Mouse (Mus musculus) hindbrain, postnatal 0 days (tissue): ENCODE data around the gene Cars2. TPM values are rescaled to one million over a fixed set of nuclear protein-coding genes. Genes with fewer than 3 reads are reported as not detected.
"Not testable (repeated sequence)": the region's sequence is repeated elsewhere in the genome, so short reads cannot be mapped to it uniquely, and the experiment has no call there.

Experiments
- ATAC-seq: fragments of 200-750 bp; cut with Nextera tagmentation; 2 replicates; pipeline ENCODE4 v1.8.0; 2017; ENCODE audit warnings: mild to moderate bottlenecking, moderate TSS enrichment, moderate library complexity
- DNase-seq: peaks from one replicate; pipeline ENCODE4 v3.0.0-alpha.2; 2015; ENCODE audit warnings: low spot score
- H3K27ac ChIP-seq: fragments of 300-500 bp; sonication (generic); 2 replicates; pipeline ENCODE4 v1.5.1; 2014; ENCODE audit warnings: mild to moderate bottlenecking
- H3K27me3 ChIP-seq: fragments of 300-500 bp; sonication (generic); 2 replicates; pipeline ENCODE4 v1.6.1; 2014; ENCODE audit warnings: low read length, mixed read lengths; ENCODE audit not compliant: insufficient read depth
- H3K36me3 ChIP-seq: fragments of 300-500 bp; sonication (generic); 2 replicates; pipeline ENCODE4 v1.6.1; 2014; ENCODE audit warnings: low read length, mixed read lengths; ENCODE audit not compliant: insufficient read depth
- H3K4me1 ChIP-seq: fragments of 300-500 bp; sonication (generic); 2 replicates; pipeline ENCODE4 v1.6.1; 2014; ENCODE audit warnings: antibody characterized with exemption, low read length, mixed read lengths; ENCODE audit not compliant: insufficient read depth
- H3K4me2 ChIP-seq: fragments of 300-500 bp; sonication (generic); 2 replicates; pipeline ENCODE4 v1.6.1; 2014; ENCODE audit warnings: low read depth, mild to moderate bottlenecking, low read length, moderate library complexity, mixed read lengths
- H3K4me3 ChIP-seq: fragments of 300-500 bp; sonication (generic); 2 replicates; pipeline ENCODE4 v1.5.1; 2014; ENCODE audit warnings: low read length
- H3K9ac ChIP-seq: fragments of 300-500 bp; sonication (generic); replicated peaks from 2 replicates; pipeline ENCODE4 v1.6.1; 2014; ENCODE audit warnings: mild to moderate bottlenecking, low read length, moderate library complexity, mixed read lengths
- H3K9me3 ChIP-seq: fragments of 300-500 bp; sonication (generic); 2 replicates; pipeline ENCODE4 v1.6.1; 2016; ENCODE audit warnings: low read length, mixed read lengths
- CTCF ChIP-seq: IDR thresholded peaks from 2 replicates; pipeline ENCODE4 v1.5.1; 2016; ENCODE audit warnings: antibody characterized with exemption, control low read depth, low read depth
- WGBS: fragments of 180-500 bp; shearing (Covaris S2); extraction: QIAGEN DNeasy Blood & Tissue Kit; methylation state at CpG from one replicate; pipeline ENCODE4 v1.1.7; 2014; 5-methylcytosine and 5-hydroxymethylcytosine counted together
- polyA plus RNA-seq: library from polyadenylated mRNA; unstranded; fragments of >200 nt; fragmentation: Nextera tagmentation; extraction: Ambion mirVana; gene quantifications from 2 replicates; pipeline ENCODE4 v1.2.1, GENCODE M21; 2015
- total RNA-seq: library from RNA; depleted of rRNA; stranded (reverse); fragments of >200 nt; gene quantifications from 2 replicates; pipeline ENCODE4 v1.2.3, GENCODE M21; 2014

Gene Cars2
- total and polyA plus RNA-seq, 2 experiments from 2014 or later, result 19.3 to 42.6 TPM

GRCm38 (mm10) chr8:11556691-11557423 lies 6.3 kb upstream of the Cars2 start:
- H3K27ac ChIP-seq, result peak overlapping the region; percentile 97
- no peak for ATAC-seq
- peak; percentile 72 for DNase-seq

GRCm38 (mm10) chr8:11555720-11556591 lies 5.4 kb upstream of the Cars2 start:
- DNase-seq (peak; percentile 100), ATAC-seq (peak; percentile 90)
- TF ChIP-seq CTCF, result no peak
- H3K9me3 ChIP-seq, result no peaks in the 10 kb centered on the region
- peak overlapping the region; percentile 82 for H3K4me2 ChIP-seq
- peak overlapping the region; percentile 92 for H3K4me3 ChIP-seq
- H3K36me3 ChIP-seq, result no peaks in the 10 kb centered on the region
- H3K27me3 ChIP-seq, result no peaks in the 10 kb centered on the region
- WGBS, result 0% methylated on average over 90 of the region's 103 CpGs
- H3K27ac ChIP-seq, result peak overlapping the region; percentile 97
- H3K9ac ChIP-seq, result peak overlapping the region; percentile 88
- H3K4me1 ChIP-seq, result peaks cover 13% of the 10 kb centered on the region

More at GRCm38 (mm10) chr8:11556691-11557423, 6.3 kb upstream of the Cars2 start:
- peak overlapping the region; percentile 82 for H3K4me2 ChIP-seq
- no peaks in the 10 kb centered on the region for H3K9me3 ChIP-seq
- H3K9ac ChIP-seq, result peak overlapping the region; percentile 88
- peaks cover 13% of the 10 kb centered on the region for H3K4me1 ChIP-seq
- H3K27me3 ChIP-seq, result no peaks in the 10 kb centered on the region
- H3K36me3 ChIP-seq, result peaks cover 6% of the 10 kb centered on the region
- H3K4me3 ChIP-seq, result peak overlapping the region; percentile 92
- under 1% methylated on average over 69 of the region's 85 CpGs for WGBS
- no peak for TF ChIP-seq CTCF

- TF ChIP-seq CTCF, result no peak; the same call in 1 of the 2 replicates
- Histone ChIP-seq H3K27ac (peak within 1 kb of the TSS; percentile 97), H3K27me3 (no peaks in the 10 kb centered on the region), H3K4me2 (peak within 1 kb of the TSS; percentile 82), H3K4me3 (peak within 1 kb of the TSS; percentile 92), H3K4me1 (peaks cover 13% of the 10 kb centered on the region), H3K36me3 (no peaks in the 10 kb centered on the region), H3K9ac (peak within 1 kb of the TSS; percentile 88), H3K9me3 (no peaks in the 10 kb centered on the region)
- WGBS, result under 1% methylated on average over 44 of the region's 52 CpGs
- ATAC-seq, result peak; percentile 82
- peak; percentile 98 for DNase-seq
These were observed 4.5 kb upstream of the Cars2 start, which contains the start of gene Ing1 for GRCm38 (mm10) chr8:11554799-11555719. Ing1 (plus strand) TSS chr8:11555571.

GRCm38 (mm10) chr8:11552390-11552789 lies 1.8 kb upstream of the Cars2 start:
- 89% methylated on average over 10 of the region's 10 CpGs for WGBS
- no peaks in the 10 kb centered on the region for H3K36me3 ChIP-seq
- H3K9ac ChIP-seq, result no peak overlapping the region
- no peak for TF ChIP-seq CTCF
- H3K4me1 ChIP-seq, result peaks cover 5% of the 10 kb centered on the region; the same call in 1 of the 2 replicates
- H3K27me3 ChIP-seq, result no peaks in the 10 kb centered on the region
- no peak overlapping the region for H3K4me2 ChIP-seq
- DNase-seq (no peak), ATAC-seq (no peak)
- H3K9me3 ChIP-seq, result no peaks in the 10 kb centered on the region
- H3K4me3 ChIP-seq, result no peak overlapping the region
- no peak overlapping the region for H3K27ac ChIP-seq

GRCm38 (mm10) chr8:11551497-11551896 lies 914 bp upstream of the Cars2 start:
- not testable (repeated sequence) for H3K9ac ChIP-seq, H3K4me2 ChIP-seq, H3K27ac ChIP-seq, ATAC-seq, H3K4me3 ChIP-seq, DNase-seq, H3K9me3 ChIP-seq, H3K27me3 ChIP-seq, H3K4me1 ChIP-seq, H3K36me3 ChIP-seq
- TF ChIP-seq CTCF, result peak; percentile 34; the same call in 1 of the 2 replicates
- 78% methylated on average over 3 of the region's 4 CpGs for WGBS

GRCm38 (mm10) chr8:11549706-11550105 lies 877 bp downstream of the Cars2 start:
- WGBS, result 17% methylated on average over 7 of the region's 7 CpGs
- no peak overlapping the region; the same call in 1 of the 2 replicates for H3K9ac ChIP-seq
- peak; percentile 75 for TF ChIP-seq CTCF
- peak overlapping the region; percentile 82 for H3K4me2 ChIP-seq
- H3K36me3 ChIP-seq, result 0 out of 2 replicates have a peak, but pooled peaks cover 4% of the 10 kb centered on the region
- H3K9me3 ChIP-seq, result no peaks in the 10 kb centered on the region
- ATAC-seq (no peak), DNase-seq (peak; percentile 77)
- H3K27me3 ChIP-seq, result no peaks in the 10 kb centered on the region
- H3K4me1 ChIP-seq, result peaks cover 5% of the 10 kb centered on the region; the same call in 1 of the 2 replicates
- H3K27ac ChIP-seq, result peak overlapping the region; percentile 88; the same call in 1 of the 2 replicates
- H3K4me3 ChIP-seq, result peak overlapping the region; percentile 73
